Mouse (Mus musculus) neural tube, embryonic 13.5 days (tissue): ENCODE data around the gene Gm8334. TPM values are rescaled to one million over a fixed set of nuclear protein-coding genes. Genes with fewer than 3 reads are reported as not detected.
"Not testable (repeated sequence)": the region's sequence is repeated elsewhere in the genome, so short reads cannot be mapped to it uniquely, and the experiment has no call there.

Experiments used
- ATAC-seq: fragments of 200-750 bp; cut with Nextera tagmentation; 2 replicates; pipeline ENCODE4 v1.8.0; 2017; ENCODE audit warnings: low read depth, mild to moderate bottlenecking, moderate TSS enrichment, moderate library complexity
- H3K27ac ChIP-seq: fragments of 300-500 bp; sonication (generic); replicated peaks from 2 replicates; pipeline ENCODE4 v1.5.1; 2015; ENCODE audit warnings: moderate library complexity, mild to moderate bottlenecking, inconsistent platforms
- H3K27me3 ChIP-seq: fragments of 300-500 bp; sonication (generic); 2 replicates; pipeline ENCODE4 v1.6.1; 2015; ENCODE audit warnings: mild to moderate bottlenecking, inconsistent platforms
- H3K36me3 ChIP-seq: fragments of 300-500 bp; sonication (generic); 2 replicates; pipeline ENCODE4 v1.6.1; 2015; ENCODE audit warnings: mild to moderate bottlenecking, inconsistent platforms
- H3K4me1 ChIP-seq: fragments of 300-500 bp; sonication (generic); replicated peaks from 2 replicates; pipeline ENCODE4 v1.6.1; 2015; ENCODE audit warnings: inconsistent platforms
- H3K4me2 ChIP-seq: fragments of 300-500 bp; sonication (generic); 2 replicates; pipeline ENCODE4 v1.6.1; 2015; ENCODE audit warnings: inconsistent platforms, mild to moderate bottlenecking, moderate library complexity
- H3K4me3 ChIP-seq: fragments of 300-500 bp; sonication (generic); 2 replicates; pipeline ENCODE4 v1.5.1; 2015; ENCODE audit warnings: mild to moderate bottlenecking, inconsistent platforms
- H3K9ac ChIP-seq: fragments of 300-500 bp; sonication (generic); 2 replicates; pipeline ENCODE4 v1.6.1; 2015; ENCODE audit warnings: moderate library complexity, mild to moderate bottlenecking, inconsistent platforms
- H3K9me3 ChIP-seq: fragments of 300-500 bp; sonication (generic); 2 replicates; pipeline ENCODE4 v1.6.1; 2016; ENCODE audit warnings: inconsistent platforms
- WGBS: fragments of 180-500 bp; shearing (Covaris S2); methylation state at CpG from one replicate; pipeline ENCODE4 v1.1.7; 2015; 5-methylcytosine and 5-hydroxymethylcytosine counted together
- polyA plus RNA-seq: library from polyadenylated mRNA; unstranded; fragments of >200 nt; fragmentation: Nextera tagmentation; extraction: Ambion mirVana; gene quantifications from 2 replicates; pipeline ENCODE4 v1.2.1, GENCODE M21; 2015

The Gm8334 gene
- polyA plus RNA-seq, result not detected in 2 replicates

GRCm38 (mm10) chrX:148615053-148615452 lies at the start of gene Gm8334:
TSS of gene Gm8334 (minus strand) at chrX:148615153.
- not testable (repeated sequence) for ATAC-seq, H3K9ac ChIP-seq, H3K4me2 ChIP-seq, H3K36me3 ChIP-seq, H3K9me3 ChIP-seq, H3K4me1 ChIP-seq, H3K4me3 ChIP-seq, H3K27me3 ChIP-seq, H3K27ac ChIP-seq
- 89% methylated on average over 4 of the region's 7 CpGs for WGBS

DNA sequence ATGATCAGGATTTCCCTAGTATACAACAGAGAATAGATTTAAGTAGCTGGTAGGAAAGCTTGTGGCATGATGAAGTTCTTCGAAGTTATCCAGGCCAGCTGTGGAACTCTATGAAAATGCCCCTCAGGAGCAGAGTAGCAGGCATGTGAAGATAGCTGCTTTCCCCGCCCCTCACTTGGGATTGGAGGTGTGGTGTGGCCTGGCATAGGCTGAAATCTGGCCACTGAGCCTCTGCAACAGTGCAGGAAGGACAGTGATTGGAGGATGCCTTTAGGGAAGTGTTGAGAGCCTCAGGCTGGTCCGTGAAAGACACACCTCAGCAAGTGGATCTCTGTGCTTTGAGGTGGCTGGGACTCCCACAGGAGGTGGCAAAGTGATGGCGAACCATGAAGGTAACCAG lies 48.3 kb upstream of the Gm8334 start, which contains the start of gene Gm15127:
Gene Gm15127, plus strand, starts transcription at position 301 of the 400 bp plus-strand sequence.
- H3K9ac ChIP-seq, H3K4me3 ChIP-seq, ATAC-seq, H3K27me3 ChIP-seq, H3K36me3 ChIP-seq, H3K4me1 ChIP-seq, H3K27ac ChIP-seq, H3K9me3 ChIP-seq, H3K4me2 ChIP-seq: not testable (repeated sequence)
- 89% methylated on average over 3 of the region's 4 CpGs for WGBS

Other genes with a start within 250 kb of the Gm8334 start
- gene Gm15114, start 126.2 kb downstream of the Gm8334 start, polyA plus RNA-seq, result not detected in 2 replicates
- not detected in 2 replicates for gene Gm15127, start 48.4 kb upstream of the Gm8334 start, polyA plus RNA-seq
- gene Luzp4, start 242.5 kb upstream of the Gm8334 start, polyA plus RNA-seq, result not detected in 2 replicates